Mouse (Mus musculus): ENCODE results near the gene Ptcd3. TPM values are rescaled to one million over a fixed set of nuclear protein-coding genes. Genes with fewer than 3 reads are reported as not detected.
"Not testable (repeated sequence)": the region's sequence is repeated elsewhere in the genome, so short reads cannot be mapped to it uniquely, and the experiment has no call there.

The Ptcd3 gene
- polyA plus RNA-seq, 1 experiment: 14.4 TPM

- no peak for DNase-seq (ENCODE audit: low read depth)
Observed at GRCm38 (mm10) chr6:71871396-71871795, 37.2 kb downstream of the Ptcd3 start.

GRCm38 (mm10) chr6:71868809-71869208 lies 39.7 kb downstream of the Ptcd3 start:
- DNase-seq (ENCODE audit: low read depth): no peak

GRCm38 (mm10) chr6:71867751-71868150 lies 40.8 kb downstream of the Ptcd3 start:
- DNase-seq (ENCODE audit: low read depth): no peak

- DNase-seq (ENCODE audit: low read depth): not testable (repeated sequence)
Observed at GRCm38 (mm10) chr6:71846906-71847305, 61.6 kb downstream of the Ptcd3 start.

- DNase-seq (ENCODE audit: low read depth): no peak
Observed at GRCm38 (mm10) chr6:71840597-71841290, 67.8 kb downstream of the Ptcd3 start.

GRCm38 (mm10) chr6:71839815-71840214 lies 68.7 kb downstream of the Ptcd3 start:
- no peak for DNase-seq (ENCODE audit: low read depth)

GRCm38 (mm10) chr6:71836811-71837210 lies 71.7 kb downstream of the Ptcd3 start:
- DNase-seq (ENCODE audit: low read depth): no peak

GRCm38 (mm10) chr6:71831581-71831960 lies 77.0 kb downstream of the Ptcd3 start:
- DNase-seq (ENCODE audit: low read depth): peak; percentile 77

- peak; percentile 83 for DNase-seq (ENCODE audit: low read depth)
Observed at GRCm38 (mm10) chr6:71830690-71831580, 77.6 kb downstream of the Ptcd3 start, which contains the start of gene Immt. Gene Immt, plus strand, starts transcription at chr6:71831331.

Other genes with a start within 250 kb of the Ptcd3 start
- gene Reep1, start 201.2 kb downstream of the Ptcd3 start, polyA plus RNA-seq (2012; rRNA removed): 6.2 and 6.7 TPM in 2 replicates
- 5.8 and 8.1 TPM in 2 replicates for gene Mrpl35, start 81.8 kb downstream of the Ptcd3 start, polyA plus RNA-seq (2012; rRNA removed)
- 65.6 and 66.7 TPM in 2 replicates for gene Immt, start 77.4 kb downstream of the Ptcd3 start, polyA plus RNA-seq (2012; rRNA removed)
- gene Polr1a, start 303 bp upstream of the Ptcd3 start, polyA plus RNA-seq (2012; rRNA removed): 11.9 and 13.3 TPM in 2 replicates
- 6.9 and 8.2 TPM in 2 replicates for gene St3gal5, start 188.8 kb upstream of the Ptcd3 start, polyA plus RNA-seq (2012; rRNA removed)